Mouse (Mus musculus): Measurements from ENCODE around the gene Tmem151a.

DNA sequence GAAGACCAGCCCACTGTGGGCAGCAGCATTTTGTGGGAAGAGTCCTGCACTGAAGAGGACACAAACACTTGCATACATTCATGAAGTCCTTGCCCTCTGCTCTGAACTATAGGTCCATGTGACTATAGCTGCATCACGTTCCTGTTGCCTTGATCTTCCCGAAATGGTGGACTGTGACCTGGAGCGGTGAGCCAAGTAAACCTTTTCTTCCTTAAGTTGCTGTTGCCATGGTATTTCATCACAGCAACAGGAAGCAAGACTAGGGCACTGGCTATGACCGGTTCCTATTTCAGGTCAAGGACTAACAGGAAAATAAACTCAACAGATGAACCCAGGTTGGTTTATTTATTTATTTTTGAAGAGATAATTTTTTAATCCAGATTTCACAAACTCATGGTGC is 45.9 kb upstream of the Tmem151a start:
- TF ChIP-seq CTCF (IDR thresholded peaks at IDR 0.05; ENCODE audit: low read depth) (no peak), EP300 (optimal IDR thresholded peaks at IDR 0.05) (no peak)

Data from stomach, postnatal 0 days (tissue).